Mouse (Mus musculus): ENCODE data around the gene Spire2.

GRCm38 (mm10) chr8:123361082-123361739 is 28.7 kb downstream of the Spire2 start:
- peak; percentile 97 for TF ChIP-seq CTCF (IDR thresholded peaks at IDR 0.05; ENCODE audit: borderline replicate concordance, insufficient read depth, low read depth, low read length)
- no peak for TF ChIP-seq POLR2A (IDR thresholded peaks at IDR 0.05; ENCODE audit: borderline replicate concordance, insufficient read depth, low read length)

Data from cerebellum, adult 2 months (tissue).